Mouse (Mus musculus): ENCODE results near the gene G3bp2. TPM values are rescaled to one million over a fixed set of nuclear protein-coding genes. Genes with fewer than 3 reads are reported as not detected.

The G3bp2 gene
- polyA plus RNA-seq, 1 experiment, result 39.1 TPM

- no peak overlapping the region for H3K4me3 ChIP-seq (ENCODE audit: insufficient read depth, poor library complexity, severe bottlenecking)
- no peaks in the 10 kb centered on the region for H3K36me3 ChIP-seq (ENCODE audit: control insufficient read depth, insufficient read depth)
- no peak for TF ChIP-seq FOSL1 (IDR thresholded peaks at IDR 0.05; ENCODE audit: insufficient read depth, low read length, poor library complexity, severe bottlenecking)
- TF ChIP-seq MYOD1 (IDR thresholded peaks at IDR 0.05; ENCODE audit: control insufficient read depth, insufficient read length, low read depth), result no peak
- TF ChIP-seq USF1 (IDR thresholded peaks at IDR 0.05; ENCODE audit: low read depth), result no peak
- TF ChIP-seq CEBPB (IDR thresholded peaks at IDR 0.05; ENCODE audit: low read depth), result no peak
- no peak for TF ChIP-seq MYOG (IDR thresholded peaks at IDR 0.05; ENCODE audit: control insufficient read depth, extremely low read depth, insufficient read length)
- no peak for TF ChIP-seq CTCF (IDR thresholded peaks at IDR 0.05; ENCODE audit: control insufficient read depth, insufficient read depth, insufficient read length)
- TF ChIP-seq MAX (IDR thresholded peaks at IDR 0.05), result no peak
- H3K27me3 ChIP-seq (ENCODE audit: control insufficient read depth, insufficient read depth, insufficient read length), result no peaks in the 10 kb centered on the region
- H3K79me3 ChIP-seq (ENCODE audit: low read depth), result no peaks in the 10 kb centered on the region
- no peaks in the 10 kb centered on the region for H3K79me2 ChIP-seq (ENCODE audit: control insufficient read depth, insufficient read depth)
- H3ac ChIP-seq (ENCODE audit: control insufficient read depth, insufficient read length, low read depth), result no peak overlapping the region
These were observed 15.0 kb upstream of the G3bp2 start for GRCm38 (mm10) chr5:92098351-92099109.

DNA sequence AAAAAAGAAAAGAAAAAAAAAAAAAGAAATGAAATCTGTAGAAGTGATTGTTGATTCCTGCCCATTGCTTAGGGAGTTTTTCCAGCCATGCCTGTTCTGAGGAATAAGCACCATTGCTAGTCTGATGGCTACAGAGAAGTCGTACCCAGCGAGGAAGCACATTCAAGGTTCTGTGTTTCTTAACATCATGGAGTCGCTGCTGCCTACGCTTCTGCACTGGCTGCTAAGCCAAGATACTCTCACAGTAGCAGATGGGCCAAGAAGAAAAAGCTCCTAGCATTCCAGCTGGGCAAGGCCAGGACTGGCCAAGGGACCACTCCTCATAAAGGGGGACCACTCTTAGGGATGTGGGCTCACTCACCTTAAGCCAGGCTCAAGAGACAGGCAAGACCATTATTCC is 14.3 kb upstream of the G3bp2 start:
- TF ChIP-seq FOSL1 (IDR thresholded peaks at IDR 0.05; ENCODE audit: insufficient read depth, low read length, poor library complexity, severe bottlenecking), result no peak
- no peak for TF ChIP-seq MAX (IDR thresholded peaks at IDR 0.05)
- TF ChIP-seq CEBPB (IDR thresholded peaks at IDR 0.05; ENCODE audit: low read depth), result no peak
- TF ChIP-seq CTCF (IDR thresholded peaks at IDR 0.05; ENCODE audit: control insufficient read depth, insufficient read depth, insufficient read length), result no peak
- TF ChIP-seq MYOD1 (IDR thresholded peaks at IDR 0.05; ENCODE audit: control insufficient read depth, insufficient read length, low read depth), result no peak
- no peak for TF ChIP-seq USF1 (IDR thresholded peaks at IDR 0.05; ENCODE audit: low read depth)
- TF ChIP-seq MYOG (IDR thresholded peaks at IDR 0.05; ENCODE audit: control insufficient read depth, extremely low read depth, insufficient read length), result no peak
- no peaks in the 10 kb centered on the region for H3K36me3 ChIP-seq (ENCODE audit: control insufficient read depth, insufficient read depth)
- no peak overlapping the region for H3K4me3 ChIP-seq (ENCODE audit: insufficient read depth, poor library complexity, severe bottlenecking)
- no peak overlapping the region for H3ac ChIP-seq (ENCODE audit: control insufficient read depth, insufficient read length, low read depth)
- no peaks in the 10 kb centered on the region for H3K79me3 ChIP-seq (ENCODE audit: low read depth)
- no peaks in the 10 kb centered on the region for H3K79me2 ChIP-seq (ENCODE audit: control insufficient read depth, insufficient read depth)
- no peaks in the 10 kb centered on the region for H3K27me3 ChIP-seq (ENCODE audit: control insufficient read depth, insufficient read depth, insufficient read length)

DNA sequence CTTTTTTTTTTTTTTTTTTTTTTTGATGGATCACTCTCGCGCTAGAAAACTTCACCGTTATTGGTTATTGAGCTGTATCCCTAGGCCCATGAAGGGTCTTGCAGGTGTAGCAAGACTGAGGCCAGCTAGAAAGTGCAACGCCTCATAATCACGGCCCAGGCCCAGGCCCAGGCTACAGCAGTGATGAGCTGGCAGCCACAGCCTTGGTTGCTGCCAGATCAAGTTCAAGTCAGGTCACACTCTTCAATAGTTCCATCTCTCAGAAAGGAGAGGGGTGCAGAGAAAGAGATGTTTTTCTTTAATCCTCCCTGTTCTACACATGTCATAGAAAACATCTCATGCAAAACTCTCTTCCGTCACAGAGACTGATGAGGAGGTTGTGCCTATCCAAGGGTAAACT is 13.3 kb upstream of the G3bp2 start:
- Histone ChIP-seq H3K4me3 (ENCODE audit: insufficient read depth, poor library complexity, severe bottlenecking) (no peak overlapping the region), H3K36me3 (ENCODE audit: control insufficient read depth, insufficient read depth) (no peaks in the 10 kb centered on the region), H3K79me3 (ENCODE audit: low read depth) (no peaks in the 10 kb centered on the region), H3ac (ENCODE audit: control insufficient read depth, insufficient read length, low read depth) (no peak overlapping the region), H3K79me2 (ENCODE audit: control insufficient read depth, insufficient read depth) (no peaks in the 10 kb centered on the region), H3K27me3 (ENCODE audit: control insufficient read depth, insufficient read depth, insufficient read length) (no peaks in the 10 kb centered on the region)
- TF ChIP-seq MYOG (IDR thresholded peaks at IDR 0.05; ENCODE audit: control insufficient read depth, extremely low read depth, insufficient read length), result no peak
- TF ChIP-seq USF1 (IDR thresholded peaks at IDR 0.05; ENCODE audit: low read depth), result no peak
- no peak for TF ChIP-seq MYOD1 (IDR thresholded peaks at IDR 0.05; ENCODE audit: control insufficient read depth, insufficient read length, low read depth)
- no peak for TF ChIP-seq CEBPB (IDR thresholded peaks at IDR 0.05; ENCODE audit: low read depth)
- no peak for TF ChIP-seq FOSL1 (IDR thresholded peaks at IDR 0.05; ENCODE audit: insufficient read depth, low read length, poor library complexity, severe bottlenecking)
- TF ChIP-seq CTCF (IDR thresholded peaks at IDR 0.05; ENCODE audit: control insufficient read depth, insufficient read depth, insufficient read length), result no peak
- TF ChIP-seq MAX (IDR thresholded peaks at IDR 0.05), result no peak

- Histone ChIP-seq H3K79me3 (ENCODE audit: low read depth) (no peaks in the 10 kb centered on the region), H3K79me2 (ENCODE audit: control insufficient read depth, insufficient read depth) (no peaks in the 10 kb centered on the region), H3ac (ENCODE audit: control insufficient read depth, insufficient read length, low read depth) (no peak overlapping the region), H3K36me3 (ENCODE audit: control insufficient read depth, insufficient read depth) (no peaks in the 10 kb centered on the region), H3K4me3 (ENCODE audit: insufficient read depth, poor library complexity, severe bottlenecking) (no peak overlapping the region), H3K27me3 (ENCODE audit: control insufficient read depth, insufficient read depth, insufficient read length) (no peaks in the 10 kb centered on the region)
- TF ChIP-seq FOSL1 (IDR thresholded peaks at IDR 0.05; ENCODE audit: insufficient read depth, low read length, poor library complexity, severe bottlenecking) (no peak), CEBPB (IDR thresholded peaks at IDR 0.05; ENCODE audit: low read depth) (no peak), MYOD1 (IDR thresholded peaks at IDR 0.05; ENCODE audit: control insufficient read depth, insufficient read length, low read depth) (no peak)
These were observed 10.5 kb upstream of the G3bp2 start for GRCm38 (mm10) chr5:92094062-92094415.

GRCm38 (mm10) chr5:92093263-92094061 is 9.9 kb upstream of the G3bp2 start:
- no peaks in the 10 kb centered on the region for H3K79me2 ChIP-seq (ENCODE audit: control insufficient read depth, insufficient read depth)
- no peaks in the 10 kb centered on the region for H3K27me3 ChIP-seq (ENCODE audit: control insufficient read depth, insufficient read depth, insufficient read length)
- no peak overlapping the region for H3K4me3 ChIP-seq (ENCODE audit: insufficient read depth, poor library complexity, severe bottlenecking)
- H3ac ChIP-seq (ENCODE audit: control insufficient read depth, insufficient read length, low read depth), result no peak overlapping the region
- TF ChIP-seq FOSL1 (IDR thresholded peaks at IDR 0.05; ENCODE audit: insufficient read depth, low read length, poor library complexity, severe bottlenecking), result no peak
- no peak for TF ChIP-seq MYOG (IDR thresholded peaks at IDR 0.05; ENCODE audit: control insufficient read depth, extremely low read depth, insufficient read length)
- H3K79me3 ChIP-seq (ENCODE audit: low read depth), result no peaks in the 10 kb centered on the region
- H3K36me3 ChIP-seq (ENCODE audit: control insufficient read depth, insufficient read depth), result no peaks in the 10 kb centered on the region

Measured in C2C12 (cell line).